ENCODE assay signal across 8 mouse cellular contexts in genomic region chr12:113155076-113155771, GRCm38 (mm10). TPM values are rescaled to one million over a fixed set of nuclear protein-coding genes. Genes with fewer than 3 reads are reported as not detected.
A peak's percentile ranks its signal among the peaks of the same experiment; 100 is the strongest.
DNase-seq lines count a peak whose midpoint lies in the region; ATAC-seq and TF ChIP-seq lines count a peak whose summit lies in the region.

No protein-coding gene starts in this region.

- peak overlapping the region; percentile 74 for H3K4me2 ChIP-seq in forebrain, embryonic 14.5 days (ENCODE audit: low read length)
- peak overlapping the region; percentile 68 for H3K4me2 ChIP-seq in hindbrain, embryonic 15.5 days
- peak overlapping the region; percentile 93 for H3K4me2 ChIP-seq in limb, embryonic 15.5 days
- peak overlapping the region; percentile 91 for H3K4me2 ChIP-seq in midbrain, embryonic 13.5 days (replicated peaks)

- H3K4me1 ChIP-seq in bone marrow, adult 2 months (ENCODE audit: control insufficient read depth, insufficient read depth, low read length), result peaks cover 3% of the 10 kb centered on the region; the same call in 1 of the 2 replicates
- H3K4me1 ChIP-seq in forebrain, embryonic 14.5 days (ENCODE audit: control insufficient read depth, insufficient read depth, low read length), result peaks cover 18% of the 10 kb centered on the region
- peaks cover 29% of the 10 kb centered on the region for H3K4me1 ChIP-seq in hindbrain, embryonic 15.5 days (replicated peaks)
- peaks cover 38% of the 10 kb centered on the region for H3K4me1 ChIP-seq in limb, embryonic 15.5 days
- peaks cover 33% of the 10 kb centered on the region for H3K4me1 ChIP-seq in midbrain, embryonic 13.5 days (replicated peaks)
- H3K4me1 ChIP-seq in thymus, adult 2 months (replicated peaks; ENCODE audit: control insufficient read depth, insufficient read depth, low read length), result peaks cover 52% of the 10 kb centered on the region

- DNase-seq in ovary, adult 18-20 months (ENCODE audit: low spot score), result peak; percentile 47
- no peak for DNase-seq in ovary, postnatal 14 days (ENCODE audit: low spot score)
- no peak for DNase-seq in forebrain, embryonic 14.5 days (ENCODE audit: low spot score)
- peak; percentile 73 for DNase-seq in thymus, adult 2 months

- no peaks in the 10 kb centered on the region; the same call in 1 of the 2 replicates for H3K27me3 ChIP-seq in forebrain, embryonic 14.5 days (replicated peaks; ENCODE audit: control insufficient read depth, insufficient read depth, low read length)
- peaks cover 21% of the 10 kb centered on the region for H3K27me3 ChIP-seq in hindbrain, embryonic 15.5 days
- H3K27me3 ChIP-seq in limb, embryonic 15.5 days, result peaks cover 23% of the 10 kb centered on the region
- peaks cover 41% of the 10 kb centered on the region for H3K27me3 ChIP-seq in midbrain, embryonic 13.5 days
- H3K27me3 ChIP-seq in thymus, adult 2 months (ENCODE audit: control insufficient read depth, insufficient read depth, low read length), result no peaks in the 10 kb centered on the region

- H3K27ac ChIP-seq in bone marrow, adult 2 months (ENCODE audit: control insufficient read depth, insufficient read depth, low read depth, low read length, poor library complexity), result peak overlapping the region; percentile 82
- peak overlapping the region; percentile 9; the same call in 1 of the 2 replicates for H3K27ac ChIP-seq in forebrain, embryonic 14.5 days (ENCODE audit: low read depth, low read length)
- peak overlapping the region; percentile 79 for H3K27ac ChIP-seq in hindbrain, embryonic 15.5 days (replicated peaks)
- H3K27ac ChIP-seq in limb, embryonic 15.5 days, result peak overlapping the region; percentile 89
- peak overlapping the region; percentile 59; the same call in 1 of the 2 replicates for H3K27ac ChIP-seq in midbrain, embryonic 13.5 days
- H3K27ac ChIP-seq in thymus, adult 2 months (ENCODE audit: control insufficient read depth, insufficient read depth, low read length), result peak overlapping the region; percentile 90

- peak overlapping the region; percentile 77 for H3K4me3 ChIP-seq in bone marrow, adult 2 months (replicated peaks; ENCODE audit: control insufficient read depth, low read depth, low read length)
- peak overlapping the region; percentile 59 for H3K4me3 ChIP-seq in forebrain, embryonic 14.5 days (ENCODE audit: low read depth, low read length)
- peak overlapping the region; percentile 82 for H3K4me3 ChIP-seq in hindbrain, embryonic 15.5 days
- H3K4me3 ChIP-seq in limb, embryonic 15.5 days, result peak overlapping the region; percentile 76
- peak overlapping the region; percentile 62 for H3K4me3 ChIP-seq in midbrain, embryonic 13.5 days (replicated peaks)
- H3K4me3 ChIP-seq in thymus, adult 2 months (ENCODE audit: control insufficient read depth, insufficient read depth, low read length), result peak overlapping the region; percentile 58

- 6% methylated on average over 32 of the region's 32 CpGs for WGBS in bone marrow, adult 2 months
- 4% methylated on average over 32 of the region's 32 CpGs for WGBS in forebrain, embryonic 14.5 days
- 3% methylated on average over 32 of the region's 32 CpGs for WGBS in hindbrain, embryonic 15.5 days
- 5% methylated on average over 31 of the region's 32 CpGs for WGBS in limb, embryonic 15.5 days
- 6% methylated on average over 32 of the region's 32 CpGs for WGBS in midbrain, embryonic 13.5 days
- 1% methylated on average over 32 of the region's 32 CpGs for WGBS in thymus, adult 2 months

- peak overlapping the region; percentile 62 for H3K9ac ChIP-seq in forebrain, embryonic 14.5 days (ENCODE audit: low read length)
- H3K9ac ChIP-seq in hindbrain, embryonic 15.5 days, result peak overlapping the region; percentile 46
- peak overlapping the region; percentile 50 for H3K9ac ChIP-seq in limb, embryonic 15.5 days
- H3K9ac ChIP-seq in midbrain, embryonic 13.5 days (replicated peaks), result peak overlapping the region; percentile 66

- no peak for TF ChIP-seq POLR2A in bone marrow, adult 2 months (IDR thresholded peaks at IDR 0.05; ENCODE audit: borderline replicate concordance, control insufficient read depth, low read depth, low read length)
- TF ChIP-seq POLR2A in thymus, adult 2 months (IDR thresholded peaks at IDR 0.05; ENCODE audit: control insufficient read depth, extremely low read depth, insufficient read depth, low read length, poor library complexity), result peak; percentile 41; the same call in 1 of the 2 replicates

- H3K9me3 ChIP-seq in forebrain, embryonic 14.5 days (replicated peaks; ENCODE audit: control insufficient read depth, low read length), result no peaks in the 10 kb centered on the region
- no peaks in the 10 kb centered on the region for H3K9me3 ChIP-seq in hindbrain, embryonic 15.5 days
- no peaks in the 10 kb centered on the region for H3K9me3 ChIP-seq in limb, embryonic 15.5 days
- no peaks in the 10 kb centered on the region for H3K9me3 ChIP-seq in midbrain, embryonic 13.5 days

- H3K36me3 ChIP-seq in forebrain, embryonic 14.5 days (ENCODE audit: control insufficient read depth, insufficient read depth, low read length), result no peaks in the 10 kb centered on the region
- no peaks in the 10 kb centered on the region for H3K36me3 ChIP-seq in hindbrain, embryonic 15.5 days
- H3K36me3 ChIP-seq in limb, embryonic 15.5 days, result peaks cover 3% of the 10 kb centered on the region; the same call in 1 of the 2 replicates
- no peaks in the 10 kb centered on the region for H3K36me3 ChIP-seq in midbrain, embryonic 13.5 days
- H3K36me3 ChIP-seq in thymus, adult 2 months (ENCODE audit: control insufficient read depth, insufficient read depth, low read length), result no peaks in the 10 kb centered on the region

- TF ChIP-seq CTCF in bone marrow, adult 2 months (IDR thresholded peaks at IDR 0.05; ENCODE audit: control insufficient read depth, insufficient read depth, low read length), result 0 out of 2 replicates have a peak, but pooled peaks have one; percentile 4
- no peak for TF ChIP-seq CTCF in thymus, adult 2 months (IDR thresholded peaks at IDR 0.05; ENCODE audit: borderline replicate concordance, control insufficient read depth, extremely low read depth, insufficient read depth, low read length, poor library complexity)

- ATAC-seq in forebrain, embryonic 14.5 days, result peak; percentile 1
- 0 out of 2 replicates have a peak, but pooled peaks have one; percentile 0 for ATAC-seq in hindbrain, embryonic 15.5 days (ENCODE audit: low FRiP score, low read depth)
- no peak for ATAC-seq in limb, embryonic 15.5 days (ENCODE audit: insufficient number of reproducible peaks, low FRiP score, low TSS enrichment, low read depth)
- ATAC-seq in midbrain, embryonic 13.5 days, result peak; percentile 2

RNA-seq across cellular contexts. Expression of gene Tedc1, which starts 1.0 kb away (rescaled TPM):
- 7.0 and 16.0 TPM in 2 replicates for polyA plus RNA-seq in bone marrow, adult 2 months (2011; ENCODE audit: insufficient read depth, insufficient read length, low replicate concordance, missing spikeins)
- 9.5 and 10.2 TPM in 2 replicates for polyA plus RNA-seq in forebrain, embryonic 14.5 days (2014; fragmentation: Nextera tagmentation; extraction: Ambion mirVana)
- 18.3 and 23.6 TPM in 2 replicates for polyA plus RNA-seq in hindbrain, embryonic 15.5 days (2015; fragmentation: Nextera tagmentation; extraction: Ambion mirVana)
- polyA plus RNA-seq in limb, embryonic 15.5 days (2015; fragmentation: Nextera tagmentation; extraction: Ambion mirVana), result 25.4 and 28.5 TPM in 2 replicates
- 21.3 and 21.6 TPM in 2 replicates for polyA plus RNA-seq in midbrain, embryonic 13.5 days (2015; fragmentation: Nextera tagmentation; extraction: Ambion mirVana)
- 96.2 and 125 TPM in 2 replicates for polyA plus RNA-seq in thymus, adult 2 months (2012; rRNA removed)

RNA-seq across cellular contexts. Expression of gene Crip1, which starts 9.1 kb away (rescaled TPM):
- polyA plus RNA-seq in bone marrow, adult 2 months (2011; ENCODE audit: insufficient read depth, insufficient read length, low replicate concordance, missing spikeins), result 166 and 201 TPM in 2 replicates
- 32.5 and 46.1 TPM in 2 replicates for polyA plus RNA-seq in forebrain, embryonic 14.5 days (2014; fragmentation: Nextera tagmentation; extraction: Ambion mirVana)
- polyA plus RNA-seq in hindbrain, embryonic 15.5 days (2015; fragmentation: Nextera tagmentation; extraction: Ambion mirVana), result 29.2 and 34.7 TPM in 2 replicates
- 560 and 613 TPM in 2 replicates for polyA plus RNA-seq in limb, embryonic 15.5 days (2015; fragmentation: Nextera tagmentation; extraction: Ambion mirVana)
- 31.0 and 35.1 TPM in 2 replicates for polyA plus RNA-seq in midbrain, embryonic 13.5 days (2015; fragmentation: Nextera tagmentation; extraction: Ambion mirVana)
- 904 and 1,218 TPM in 2 replicates for polyA plus RNA-seq in thymus, adult 2 months (2012; rRNA removed)

RNA-seq across cellular contexts. Expression of gene Crip2, which starts 15.2 kb away (rescaled TPM):
- polyA plus RNA-seq in bone marrow, adult 2 months (2011; ENCODE audit: insufficient read depth, insufficient read length, low replicate concordance, missing spikeins), result 23.6 and 24.6 TPM in 2 replicates
- polyA plus RNA-seq in forebrain, embryonic 14.5 days (2014; fragmentation: Nextera tagmentation; extraction: Ambion mirVana), result 354 and 404 TPM in 2 replicates
- 294 and 336 TPM in 2 replicates for polyA plus RNA-seq in hindbrain, embryonic 15.5 days (2015; fragmentation: Nextera tagmentation; extraction: Ambion mirVana)
- polyA plus RNA-seq in limb, embryonic 15.5 days (2015; fragmentation: Nextera tagmentation; extraction: Ambion mirVana), result 113 and 182 TPM in 2 replicates
- polyA plus RNA-seq in midbrain, embryonic 13.5 days (2015; fragmentation: Nextera tagmentation; extraction: Ambion mirVana), result 360 TPM in 2 replicates
- polyA plus RNA-seq in thymus, adult 2 months (2012; rRNA removed), result 95.9 and 282 TPM in 2 replicates

RNA-seq across cellular contexts. Expression of gene Tmem121, which starts 30.5 kb away (rescaled TPM):
- polyA plus RNA-seq in bone marrow, adult 2 months (2011; ENCODE audit: insufficient read depth, insufficient read length, low replicate concordance, missing spikeins), result not detected in 2 replicates
- polyA plus RNA-seq in forebrain, embryonic 14.5 days (2014; fragmentation: Nextera tagmentation; extraction: Ambion mirVana), result 28.9 and 31.5 TPM in 2 replicates
- 47.3 and 49.8 TPM in 2 replicates for polyA plus RNA-seq in hindbrain, embryonic 15.5 days (2015; fragmentation: Nextera tagmentation; extraction: Ambion mirVana)
- polyA plus RNA-seq in limb, embryonic 15.5 days (2015; fragmentation: Nextera tagmentation; extraction: Ambion mirVana), result 12.7 and 17.1 TPM in 2 replicates
- 24.7 and 30.2 TPM in 2 replicates for polyA plus RNA-seq in midbrain, embryonic 13.5 days (2015; fragmentation: Nextera tagmentation; extraction: Ambion mirVana)
- 47.6 and 60.9 TPM in 2 replicates for polyA plus RNA-seq in thymus, adult 2 months (2012; rRNA removed)

RNA-seq across cellular contexts. Expression of gene Mta1, which starts 57.1 kb away (rescaled TPM):
- polyA plus RNA-seq in bone marrow, adult 2 months (2011; ENCODE audit: insufficient read depth, insufficient read length, low replicate concordance, missing spikeins), result 17.9 and 20.9 TPM in 2 replicates
- 16.6 and 18.7 TPM in 2 replicates for polyA plus RNA-seq in forebrain, embryonic 14.5 days (2014; fragmentation: Nextera tagmentation; extraction: Ambion mirVana)
- polyA plus RNA-seq in hindbrain, embryonic 15.5 days (2015; fragmentation: Nextera tagmentation; extraction: Ambion mirVana), result 16.3 and 16.6 TPM in 2 replicates
- 10.6 and 12.9 TPM in 2 replicates for polyA plus RNA-seq in limb, embryonic 15.5 days (2015; fragmentation: Nextera tagmentation; extraction: Ambion mirVana)
- 17.2 and 17.4 TPM in 2 replicates for polyA plus RNA-seq in midbrain, embryonic 13.5 days (2015; fragmentation: Nextera tagmentation; extraction: Ambion mirVana)
- 163 and 208 TPM in 2 replicates for polyA plus RNA-seq in thymus, adult 2 months (2012; rRNA removed)

Comparison
In these comparisons a context has a peak if more than half of its experiments do, and no peak if none do; other contexts are left out.
1. DNase-seq: peak in ovary, adult 18-20 months (single experiment) and thymus, adult 2 months (single experiment); none in ovary, postnatal 14 days (single experiment) and forebrain, embryonic 14.5 days (single experiment).
2. H3K27ac ChIP-seq: peak in every context shown above with its lines; median percentile 90 in thymus, adult 2 months; 89 in limb, embryonic 15.5 days; 82 in bone marrow, adult 2 months; 79 in hindbrain, embryonic 15.5 days; 59 in midbrain, embryonic 13.5 days; 9 in forebrain, embryonic 14.5 days.
3. Peak in every context shown above with its lines, with median percentiles within 50 percentile points of each other: H3K4me3 ChIP-seq, H3K4me2 ChIP-seq and H3K9ac ChIP-seq.